Mouse (Mus musculus): Measurements from ENCODE around the gene Iqch.
A peak's percentile ranks its signal among the peaks of the same experiment; 100 is the strongest.
"Not testable (repeated sequence)": the region's sequence is repeated elsewhere in the genome, so short reads cannot be mapped to it uniquely, and the experiment has no call there.

The Iqch gene

GRCm38 (mm10) chr9:63568808-63569207 is 33.5 kb downstream of the Iqch start:
- DNase-seq (ENCODE audit: extremely low read depth, insufficient read length, low spot score) = no peak

GRCm38 (mm10) chr9:63568314-63568713 is 34.0 kb downstream of the Iqch start:
- DNase-seq (ENCODE audit: extremely low read depth, insufficient read length, low spot score) = no peak

GRCm38 (mm10) chr9:63563436-63563835 is 38.9 kb downstream of the Iqch start:
- no peak for DNase-seq (ENCODE audit: extremely low read depth, insufficient read length, low spot score)

- no peak for DNase-seq (ENCODE audit: extremely low read depth, insufficient read length, low spot score)
These were observed 40.4 kb downstream of the Iqch start for GRCm38 (mm10) chr9:63561931-63562330.

- no peak for DNase-seq (ENCODE audit: extremely low read depth, insufficient read length, low spot score)
These were observed 45.4 kb downstream of the Iqch start for GRCm38 (mm10) chr9:63556933-63557332.

- DNase-seq (ENCODE audit: extremely low read depth, insufficient read length, low spot score) = no peak
These were observed 46.0 kb downstream of the Iqch start for GRCm38 (mm10) chr9:63556316-63556715.

GRCm38 (mm10) chr9:63555460-63555990 is 46.8 kb downstream of the Iqch start:
- DNase-seq (ENCODE audit: extremely low read depth, insufficient read length, low spot score) = no peak

GRCm38 (mm10) chr9:63553628-63554027 is 48.7 kb downstream of the Iqch start:
- no peak for DNase-seq (ENCODE audit: extremely low read depth, insufficient read length, low spot score)

- DNase-seq (ENCODE audit: extremely low read depth, insufficient read length, low spot score) = not testable (repeated sequence)
These were observed 51.6 kb downstream of the Iqch start for GRCm38 (mm10) chr9:63550701-63551100.

- no peak for DNase-seq (ENCODE audit: extremely low read depth, insufficient read length, low spot score)
These were observed 53.3 kb downstream of the Iqch start for GRCm38 (mm10) chr9:63548966-63549365.

- DNase-seq (ENCODE audit: extremely low read depth, insufficient read length, low spot score) = no peak
These were observed 60.4 kb downstream of the Iqch start for GRCm38 (mm10) chr9:63541926-63542325.

GRCm38 (mm10) chr9:63541301-63541700 is 61.0 kb downstream of the Iqch start:
- no peak for DNase-seq (ENCODE audit: extremely low read depth, insufficient read length, low spot score)

GRCm38 (mm10) chr9:63537489-63537888 is 64.8 kb downstream of the Iqch start:
- peak; percentile 24 for DNase-seq (ENCODE audit: extremely low read depth, insufficient read length, low spot score)

GRCm38 (mm10) chr9:63535042-63535441 is 67.3 kb downstream of the Iqch start:
- DNase-seq (ENCODE audit: extremely low read depth, insufficient read length, low spot score) = no peak

- no peak for DNase-seq (ENCODE audit: extremely low read depth, insufficient read length, low spot score)
These were observed 67.9 kb downstream of the Iqch start for GRCm38 (mm10) chr9:63534371-63534780.

- DNase-seq (ENCODE audit: extremely low read depth, insufficient read length, low spot score) = no peak
These were observed 69.2 kb downstream of the Iqch start for GRCm38 (mm10) chr9:63532966-63533711.

- no peak for DNase-seq (ENCODE audit: extremely low read depth, insufficient read length, low spot score)
These were observed 78.4 kb downstream of the Iqch start for GRCm38 (mm10) chr9:63523937-63524253.

- no peak for DNase-seq (ENCODE audit: extremely low read depth, insufficient read length, low spot score)
These were observed 78.9 kb downstream of the Iqch start for GRCm38 (mm10) chr9:63523251-63523936.

- DNase-seq (ENCODE audit: extremely low read depth, insufficient read length, low spot score) = no peak
These were observed 89.4 kb downstream of the Iqch start for GRCm38 (mm10) chr9:63512851-63513250.

- DNase-seq (ENCODE audit: extremely low read depth, insufficient read length, low spot score) = no peak
These were observed 91.3 kb downstream of the Iqch start for GRCm38 (mm10) chr9:63511034-63511433.

- DNase-seq (ENCODE audit: extremely low read depth, insufficient read length, low spot score) = no peak
These were observed 95.2 kb downstream of the Iqch start for GRCm38 (mm10) chr9:63507110-63507509.

- no peak for DNase-seq (ENCODE audit: extremely low read depth, insufficient read length, low spot score)
These were observed 98.4 kb downstream of the Iqch start for GRCm38 (mm10) chr9:63503890-63504289.
